Mouse (Mus musculus): ENCODE measurements around the gene Wnk4. TPM values are rescaled to one million over a fixed set of nuclear protein-coding genes. Genes with fewer than 3 reads are reported as not detected.

Gene Wnk4
- total RNA-seq, 2 experiments from 2014 or later = 1.5 to 2.5 TPM

GRCm38 (mm10) chr11:101238071-101238647 is 22.2 kb upstream of the Wnk4 start:
- no peak for DNase-seq

DNA sequence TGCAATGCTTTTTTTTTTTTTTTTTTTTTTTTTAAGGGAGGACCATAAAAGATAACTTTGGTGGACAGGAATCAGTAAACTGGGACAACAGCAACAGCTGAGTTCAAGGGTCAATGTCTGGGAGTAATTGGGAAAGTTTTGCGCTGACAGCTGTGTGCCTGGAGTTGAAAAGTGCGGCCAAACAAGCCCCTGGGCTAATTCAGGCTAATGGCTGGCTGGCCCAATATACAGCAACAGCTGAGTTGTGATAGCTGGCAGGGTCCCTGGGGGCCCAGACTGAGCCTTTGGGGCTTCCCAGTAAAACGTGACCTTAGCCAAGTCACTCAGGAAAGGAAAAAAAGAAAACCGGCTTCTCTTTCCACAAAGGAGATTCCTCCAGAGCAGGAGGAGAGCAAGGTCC is 15.3 kb upstream of the Wnk4 start:
- peak in 1 of 2 experiments; percentile 30 for DNase-seq

GRCm38 (mm10) chr11:101245855-101246701 is 14.3 kb upstream of the Wnk4 start, which contains the start of gene Ramp2:
Ramp2 (plus strand) TSS chr11:101246028.
- DNase-seq = peak; percentile 70 to 79

GRCm38 (mm10) chr11:101246702-101247012 is 13.7 kb upstream of the Wnk4 start:
- DNase-seq = peak in 1 of 2 experiments; percentile 26

- DNase-seq = no peak
Measured at GRCm38 (mm10) chr11:101247521-101248030, 12.8 kb upstream of the Wnk4 start.

DNA sequence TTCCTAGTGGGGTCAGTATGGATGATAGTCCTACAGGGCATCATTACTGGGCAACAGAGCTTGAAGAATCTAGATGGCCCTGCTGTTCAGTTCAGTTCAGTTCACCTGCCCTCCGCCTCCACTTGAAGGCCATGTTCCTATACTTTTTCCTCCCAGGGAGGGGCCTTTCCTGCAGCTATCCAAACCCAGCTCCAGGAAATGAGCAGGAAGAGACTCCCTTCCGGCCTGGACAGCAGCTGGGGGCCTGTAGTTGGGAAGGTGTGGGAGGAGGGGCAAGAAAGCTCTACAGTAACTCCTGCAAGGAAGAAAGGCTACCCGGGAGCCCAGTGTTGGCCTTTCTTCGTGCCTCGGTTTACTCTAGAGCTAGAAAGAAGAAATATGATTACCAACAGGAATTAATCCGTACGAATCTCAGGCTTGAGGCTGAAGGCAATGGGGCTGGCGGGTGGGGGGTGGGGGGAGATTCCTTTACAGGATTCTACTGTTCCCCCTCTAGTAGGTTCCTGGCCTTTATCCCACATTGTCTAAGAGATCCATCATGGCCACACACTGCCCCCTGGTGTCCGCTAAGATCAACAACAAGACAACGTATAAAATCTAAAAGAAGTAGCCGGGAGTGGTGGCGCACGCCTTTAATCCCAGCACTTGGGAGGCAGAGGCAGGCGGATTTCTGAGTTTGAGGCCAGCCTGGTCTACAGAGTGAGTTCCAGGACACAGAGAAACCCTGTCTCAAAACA is 11.9 kb upstream of the Wnk4 start:
- peak; percentile 63 to 79 for DNase-seq

- no peak for DNase-seq
Measured at GRCm38 (mm10) chr11:101251031-101251430, 9.3 kb upstream of the Wnk4 start.

- no peak for DNase-seq
Measured at GRCm38 (mm10) chr11:101252941-101253340, 7.4 kb upstream of the Wnk4 start.

- DNase-seq = peak; percentile 89 to 92
Measured at GRCm38 (mm10) chr11:101253613-101254389, 6.6 kb upstream of the Wnk4 start, which contains the start of gene Vps25. Vps25 (plus strand) TSS chr11:101253707.

GRCm38 (mm10) chr11:101255826-101256775 is 4.3 kb upstream of the Wnk4 start:
- DNase-seq = no peak

DNA sequence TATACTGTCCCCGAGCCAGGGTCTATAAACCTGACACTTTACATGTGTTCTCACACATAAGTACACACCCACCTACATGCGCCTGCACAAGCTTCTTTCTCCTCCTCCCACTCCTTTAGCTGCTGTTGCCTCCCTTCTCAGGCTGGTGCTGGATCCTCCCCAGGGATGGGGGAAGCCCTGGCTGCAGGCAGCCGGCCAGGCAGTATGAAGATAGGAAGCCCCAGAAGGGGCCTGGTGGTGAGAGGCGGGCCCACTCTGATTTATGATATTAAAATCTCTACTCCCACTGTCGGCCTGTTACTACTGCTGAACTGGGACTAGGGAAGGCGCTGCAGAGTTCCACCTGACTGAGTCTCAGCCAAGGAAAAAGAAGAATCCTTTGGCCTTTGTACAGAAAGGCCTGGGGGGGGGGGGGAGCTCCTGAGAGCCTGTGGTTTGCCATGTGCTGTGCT is 1.1 kb upstream of the Wnk4 start:
- no peak for DNase-seq

GRCm38 (mm10) chr11:101260826-101261380 is 536 bp downstream of the Wnk4 start:
- no peak for DNase-seq

DNA sequence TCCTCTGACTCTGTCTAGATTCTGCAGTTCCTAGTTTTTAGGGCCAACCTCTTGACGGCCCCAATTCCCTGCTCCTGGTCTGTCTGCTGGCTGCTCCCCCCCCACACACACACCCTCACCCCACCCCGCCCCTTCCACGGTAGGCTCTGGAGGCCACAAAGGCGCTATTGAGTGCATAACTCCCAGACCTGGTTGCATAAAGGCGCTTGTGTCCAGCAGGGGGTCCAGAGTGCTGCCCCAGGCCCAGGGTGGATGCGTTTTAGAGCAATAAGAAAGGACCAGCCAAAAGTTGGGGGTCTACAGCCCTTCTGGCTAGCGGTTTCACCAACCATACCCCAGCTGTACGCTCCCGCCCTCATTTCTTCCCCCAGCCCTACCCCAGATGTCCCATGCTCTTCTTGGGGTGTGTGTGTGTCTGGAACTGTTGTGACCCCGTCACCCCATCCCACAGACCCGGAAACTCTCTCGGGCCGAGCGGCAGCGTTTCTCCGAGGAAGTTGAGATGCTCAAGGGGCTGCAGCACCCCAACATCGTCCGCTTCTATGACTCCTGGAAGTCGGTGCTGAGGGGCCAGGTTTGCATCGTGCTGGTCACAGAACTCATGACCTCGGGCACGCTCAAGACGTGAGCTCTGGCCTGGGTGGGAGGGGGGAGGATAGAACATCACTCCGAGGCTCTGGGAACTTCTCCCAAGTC is 2.1 kb downstream of the Wnk4 start:
- no peak for DNase-seq

DNA sequence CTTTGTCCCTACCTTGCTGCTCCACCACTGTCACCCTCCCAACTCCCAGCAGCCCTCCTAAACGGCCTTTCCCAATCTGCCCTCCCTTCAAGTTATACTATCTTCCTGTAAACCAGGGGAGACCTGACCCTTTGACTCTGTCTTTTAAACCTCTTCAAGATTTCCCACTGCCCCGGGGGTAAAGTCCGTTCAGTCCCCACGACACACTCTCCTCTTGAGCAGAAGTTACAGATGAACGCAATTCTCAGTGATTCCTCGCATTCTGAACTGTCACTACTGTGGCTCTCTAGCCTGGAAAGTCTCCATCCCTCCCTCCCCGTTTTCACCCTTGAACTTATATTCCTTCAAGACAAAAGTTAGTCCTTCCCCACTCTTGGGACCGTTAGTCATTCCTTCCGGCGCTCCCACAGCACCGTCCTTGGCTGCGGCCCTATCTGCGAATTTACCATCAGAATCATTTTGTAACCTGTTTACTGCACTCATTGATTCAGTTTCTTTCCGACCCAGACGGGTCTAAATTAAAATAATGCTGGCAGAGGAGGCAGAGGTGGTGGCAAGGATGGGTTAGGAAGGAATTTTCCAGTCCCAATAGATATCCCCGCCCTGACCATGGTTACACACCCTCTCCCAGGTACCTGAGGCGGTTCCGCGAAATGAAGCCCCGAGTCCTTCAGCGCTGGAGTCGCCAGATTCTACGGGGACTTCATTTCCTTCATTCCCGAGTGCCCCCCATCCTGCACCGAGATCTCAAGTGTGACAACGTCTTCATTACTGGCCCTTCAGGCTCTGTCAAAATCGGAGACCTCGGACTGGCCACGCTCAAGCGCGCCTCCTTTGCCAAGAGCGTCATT is 3.0 kb downstream of the Wnk4 start:
- peak; percentile 41 to 42 for DNase-seq

DNA sequence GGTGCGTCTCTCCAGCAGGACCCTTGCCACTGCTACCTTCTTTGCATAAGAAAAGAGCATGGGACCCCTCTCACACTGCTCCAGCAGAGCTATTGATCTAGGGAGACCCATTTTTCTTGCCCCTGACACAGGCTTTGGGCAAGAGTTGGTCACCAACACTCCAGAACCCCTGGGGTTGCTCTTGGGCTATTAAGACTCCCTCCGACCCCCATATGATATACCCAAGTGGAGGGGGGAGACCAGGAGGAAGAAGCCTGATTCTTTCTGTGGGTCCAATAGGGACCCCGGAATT is 3.6 kb downstream of the Wnk4 start:
- no peak for DNase-seq

- no peak for DNase-seq
Measured at GRCm38 (mm10) chr11:101264954-101265471, 4.6 kb downstream of the Wnk4 start.

DNA sequence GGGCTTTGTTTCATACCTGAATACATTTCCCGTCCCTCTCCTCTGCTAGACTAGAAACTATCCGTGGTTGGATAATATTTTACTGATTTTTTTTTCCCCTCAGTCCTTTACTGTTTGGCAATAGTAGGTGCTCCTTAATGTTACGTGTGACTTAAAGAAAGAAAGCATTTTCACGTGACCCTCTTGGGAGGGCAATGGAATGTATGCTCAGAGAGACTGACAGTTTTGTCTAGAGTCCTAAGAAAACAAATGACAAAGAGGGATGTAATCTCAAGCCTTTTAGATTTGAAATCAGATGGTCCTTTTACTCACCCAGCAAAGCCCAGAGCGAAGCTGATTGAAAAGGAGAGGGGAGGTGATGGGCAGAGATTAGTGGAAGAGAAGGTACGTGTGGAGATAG is 5.5 kb downstream of the Wnk4 start:
- DNase-seq = no peak

DNA sequence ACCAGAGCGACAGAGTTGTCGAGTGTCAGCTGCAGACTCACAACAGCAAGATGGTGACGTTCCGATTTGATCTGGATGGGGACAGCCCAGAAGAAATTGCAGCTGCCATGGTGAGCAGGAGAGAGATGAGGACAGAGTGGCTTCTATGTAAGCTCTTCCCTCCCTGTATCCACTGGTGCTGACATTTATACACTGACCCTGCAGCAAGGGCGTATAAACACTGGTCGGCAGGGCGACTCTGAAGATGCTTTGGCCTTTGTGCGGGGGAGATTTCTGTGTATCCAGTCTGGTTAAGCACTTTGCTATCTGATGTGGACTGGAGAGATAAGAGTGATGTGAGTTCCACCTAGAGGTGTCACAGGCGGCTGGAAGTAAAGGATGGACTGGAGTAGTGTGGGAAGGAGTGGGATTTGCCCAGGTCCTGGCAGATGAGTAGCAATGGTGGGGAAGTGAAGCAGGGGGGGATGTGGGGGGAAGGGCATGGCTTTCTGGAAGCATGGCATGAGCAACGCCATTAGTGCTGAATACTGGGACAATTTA is 9.3 kb downstream of the Wnk4 start:
- DNase-seq = no peak
